Comparison of ENCODE assay signal across 24 mouse cellular contexts in the genomic region with DNA sequence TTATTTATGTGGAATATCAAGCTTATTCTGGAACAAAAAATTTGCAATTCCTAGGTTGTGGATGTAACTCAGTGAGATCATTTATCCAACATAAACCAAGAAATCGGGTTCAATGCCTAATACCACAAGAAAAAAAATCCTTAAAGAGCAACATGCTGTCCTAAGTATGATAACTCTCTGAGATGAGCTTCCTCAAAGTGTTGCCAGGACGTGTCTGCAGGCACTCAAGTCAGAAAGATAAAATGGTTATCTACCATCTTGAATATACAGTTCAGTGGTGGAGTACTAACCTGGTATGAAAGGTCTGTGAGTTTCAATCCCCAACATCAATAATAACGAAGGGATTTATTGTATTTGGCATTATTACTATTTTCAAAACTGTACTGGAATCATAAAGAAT. TPM values are rescaled to one million over a fixed set of nuclear protein-coding genes. Genes with fewer than 3 reads are reported as not detected.
A peak's percentile ranks its signal among the peaks of the same experiment; 100 is the strongest.
DNase-seq lines count a peak whose midpoint lies in the region; ATAC-seq and TF ChIP-seq lines count a peak whose summit lies in the region.
"Had no signal": no experiment of that assay in that cellular context is flagged by ENCODE, and none has a peak within 500 bp of the region (broad histone marks: within the 10 kb centered on the region; RNA-seq: fewer than 3 reads in every experiment).

No protein-coding gene starts in this region.

- H3K9me3 ChIP-seq in liver, embryonic 11.5 days (ENCODE audit: control insufficient read depth, low read length): no peaks in the 10 kb centered on the region
- H3K9me3 ChIP-seq in liver, postnatal 0 days (ENCODE audit: low read length): no peaks in the 10 kb centered on the region
- H3K9me3 ChIP-seq in G1E (replicated peaks): no peaks in the 10 kb centered on the region
- H3K9me3 ChIP-seq: embryonic facial prominence, embryonic 10.5 days; embryonic facial prominence, embryonic 12.5 days; forebrain, embryonic 13.5 days; forebrain, embryonic 15.5 days had no signal

- H3K4me1 ChIP-seq in liver, embryonic 11.5 days (replicated peaks; ENCODE audit: control insufficient read depth, insufficient read depth, low read length): peaks cover 4% of the 10 kb centered on the region; the same call in 1 of the 2 replicates
- H3K4me1 ChIP-seq in liver, postnatal 0 days (ENCODE audit: insufficient read depth): peaks cover 6% of the 10 kb centered on the region; the same call in 1 of the 2 replicates
- peaks cover 43% of the 10 kb centered on the region for H3K4me1 ChIP-seq in G1E (ENCODE audit: insufficient read depth, low read depth, low read length)
- H3K4me1 ChIP-seq in lung, adult 2 months (ENCODE audit: control insufficient read depth, insufficient read depth, low read length): no peaks in the 10 kb centered on the region; the same call in 1 of the 2 replicates

- H3K4me3 ChIP-seq in liver, embryonic 11.5 days (ENCODE audit: low read depth, low read length): no peak overlapping the region
- H3K4me3 ChIP-seq in liver, postnatal 0 days (ENCODE audit: low read depth, low read length): no peak overlapping the region
- H3K4me3 ChIP-seq in G1E (ENCODE audit: low read depth, low read length): no peak overlapping the region
- H3K4me3 ChIP-seq in lung, adult 2 months (replicated peaks; ENCODE audit: extremely low read depth, low read depth, low read length): no peak overlapping the region
- H3K4me3 ChIP-seq: embryonic facial prominence, embryonic 10.5 days; embryonic facial prominence, embryonic 12.5 days; forebrain, embryonic 13.5 days; forebrain, embryonic 15.5 days had no signal

- peak; percentile 60; the same call in 1 of the 2 replicates for ATAC-seq in liver, embryonic 11.5 days (replicated peaks; ENCODE audit: low FRiP score)
- ATAC-seq in liver, postnatal 0 days: no peak
- ATAC-seq in G1E (ENCODE audit: extremely low read depth, insufficient number of reproducible peaks, low FRiP score, poor library complexity, severe bottlenecking): peak; percentile 54; the same call in 1 of the 2 replicates
- ATAC-seq in megakaryocyte progenitor cell, adult 5-6 weeks (replicated peaks; ENCODE audit: poor library complexity): peak; percentile 46; the same call in 1 of the 2 replicates
- no peak for ATAC-seq in cerebellum, adult (ENCODE audit: insufficient number of reproducible peaks, low FRiP score, low TSS enrichment)
- ATAC-seq: CD4-positive, CD25-positive, alpha-beta regulatory T cell, adult 4 months; forebrain, embryonic 13.5 days; forebrain, embryonic 15.5 days; forebrain, postnatal 0 days had no signal

- no peaks in the 10 kb centered on the region for H3K36me3 ChIP-seq in liver, embryonic 11.5 days (ENCODE audit: control insufficient read depth, insufficient read depth, low read length)
- H3K36me3 ChIP-seq in liver, postnatal 0 days (replicated peaks; ENCODE audit: insufficient read depth, low read length): no peaks in the 10 kb centered on the region
- H3K36me3 ChIP-seq in G1E (replicated peaks): peaks cover 16% of the 10 kb centered on the region
- H3K36me3 ChIP-seq: embryonic facial prominence, embryonic 10.5 days; embryonic facial prominence, embryonic 12.5 days; forebrain, embryonic 15.5 days had no signal

- no peak overlapping the region for H3K4me2 ChIP-seq in liver, embryonic 11.5 days
- no peak overlapping the region for H3K4me2 ChIP-seq in liver, postnatal 0 days (ENCODE audit: low read depth, low read length)
- H3K4me2 ChIP-seq: embryonic facial prominence, embryonic 12.5 days; forebrain, embryonic 13.5 days; forebrain, embryonic 15.5 days had no signal

- TF ChIP-seq CTCF in liver, postnatal 0 days (IDR thresholded peaks at IDR 0.05; ENCODE audit: low read depth): no peak
- TF ChIP-seq CTCF in G1E (IDR thresholded peaks at IDR 0.05; ENCODE audit: low read depth, low read length): no peak
- TF ChIP-seq CTCF in lung, adult 2 months (IDR thresholded peaks at IDR 0.05; ENCODE audit: insufficient read depth, low read length): no peak

- DNase-seq in liver, embryonic 11.5 days (ENCODE audit: low spot score): no peak
- DNase-seq in liver, postnatal 0 days: no peak
- DNase-seq in G1E (ENCODE audit: low spot score) (no peak), MEL-GATA-1-ER (ENCODE audit: extremely low read depth, low read depth) (peak; percentile 46)
- DNase-seq in right cerebral cortex, adult 2 months (ENCODE audit: low spot score in 2 of 2): no peak
- no peak for DNase-seq in lung, adult 2 months
- DNase-seq: adrenal gland, adult 2 months; adrenal gland, postnatal 10 days; adrenal gland, postnatal 25 days; B cell, adult 2 months; cerebellum, adult 11-12 months; cerebellum, adult 2 months; cerebellum, adult 9-10 months; cerebellum, postnatal 10 days; cerebellum, postnatal 25 days; forebrain, postnatal 0 days had no signal

- H3K27me3 ChIP-seq in liver, embryonic 11.5 days (replicated peaks; ENCODE audit: control insufficient read depth, insufficient read depth, low read length): no peaks in the 10 kb centered on the region
- no peaks in the 10 kb centered on the region for H3K27me3 ChIP-seq in liver, postnatal 0 days (ENCODE audit: insufficient read depth, low read length)
- H3K27me3 ChIP-seq in G1E (ENCODE audit: insufficient read depth, low read length): no peaks in the 10 kb centered on the region
- H3K27me3 ChIP-seq: CH12.LX; embryonic facial prominence, embryonic 12.5 days; forebrain, embryonic 13.5 days; forebrain, embryonic 15.5 days had no signal

- no peak overlapping the region for H3K27ac ChIP-seq in liver, embryonic 11.5 days (ENCODE audit: low read depth, low read length)
- no peak overlapping the region for H3K27ac ChIP-seq in liver, postnatal 0 days (ENCODE audit: low read depth)
- H3K27ac ChIP-seq: embryonic facial prominence, embryonic 10.5 days; embryonic facial prominence, embryonic 12.5 days; forebrain, embryonic 13.5 days; forebrain, embryonic 15.5 days had no signal

- H3K9ac ChIP-seq in liver, embryonic 11.5 days (ENCODE audit: low read depth, low read length): no peak overlapping the region
- no peak overlapping the region for H3K9ac ChIP-seq in liver, postnatal 0 days (replicated peaks)
- H3K9ac ChIP-seq: embryonic facial prominence, embryonic 12.5 days; forebrain, embryonic 13.5 days; forebrain, embryonic 15.5 days; forebrain, postnatal 0 days had no signal

- WGBS in liver, embryonic 11.5 days: 57% methylated on average over 3 of the region's 3 CpGs
- 66% methylated on average over 3 of the region's 3 CpGs for WGBS in liver, postnatal 0 days (ENCODE audit: insufficient replicate concordance)
- 83% methylated on average over 3 of the region's 3 CpGs for WGBS in lung, adult 2 months

- TF ChIP-seq EP300 in liver, postnatal 0 days (IDR thresholded peaks at IDR 0.05; ENCODE audit: low read depth): no peak

- no peak for TF ChIP-seq POLR2A in lung, adult 2 months (IDR thresholded peaks at IDR 0.05; ENCODE audit: borderline replicate concordance, extremely low read depth, low read depth, low read length)

RNA-seq across cellular contexts. Expression of a gene that starts 6.6 kb away (rescaled TPM):
- polyA plus RNA-seq in liver, embryonic 11.5 days (2014; fragmentation: Nextera tagmentation; extraction: Ambion mirVana): 48.2 and 57.2 TPM in 2 replicates
- 24.7 and 27.5 TPM in 2 replicates for polyA plus RNA-seq in liver, postnatal 0 days (2015; fragmentation: Nextera tagmentation; extraction: Ambion mirVana)
- 74.9 and 94.5 TPM in 2 replicates for total RNA-seq in G1E (2014; fragmentation: Nextera tagmentation)
- total RNA-seq in G1E (2017): 68.8 and 72.1 TPM in 2 replicates
- polyA plus RNA-seq in G1E (2012): 27.1 and 35.5 TPM in 2 replicates
- total RNA-seq in megakaryocyte progenitor cell, adult 5-6 weeks (2015): 52.7 and 57.8 TPM in 2 replicates
- total RNA-seq in megakaryocyte progenitor cell, adult 5-6 weeks (2017): 58.0 and 87.0 TPM in 2 replicates
- polyA plus RNA-seq in lung, adult 2 months (2012; rRNA removed): 60.8 and 84.5 TPM in 2 replicates

RNA-seq across cellular contexts. Expression of a gene that starts 6.6 kb away (rescaled TPM):
- 1.9 and 3.1 TPM in 2 replicates for polyA plus RNA-seq in liver, embryonic 11.5 days (2014; fragmentation: Nextera tagmentation; extraction: Ambion mirVana)
- 4.9 and 5.1 TPM in 2 replicates for polyA plus RNA-seq in liver, postnatal 0 days (2015; fragmentation: Nextera tagmentation; extraction: Ambion mirVana)
- total RNA-seq in G1E (2014; fragmentation: Nextera tagmentation) (1.9 and 2.6 TPM in 2 replicates), G1E (2017) (0.98 and 1.2 TPM in 2 replicates)
- polyA plus RNA-seq in G1E (2012): 0.04 and 0.05 TPM in 2 replicates
- 0.32 and 1.7 TPM in 2 replicates for total RNA-seq in megakaryocyte progenitor cell, adult 5-6 weeks (2015)
- total RNA-seq in megakaryocyte progenitor cell, adult 5-6 weeks (2017): 0.33 and 2.0 TPM in 2 replicates
- polyA plus RNA-seq in lung, adult 2 months (2012; rRNA removed): 11.5 and 13.0 TPM in 2 replicates

Comparison
In these comparisons a context has a peak if more than half of its experiments do, and no peak if none do; other contexts are left out.
1. ATAC-seq: peak in liver, embryonic 11.5 days (single experiment), G1E (single experiment) and megakaryocyte progenitor cell, adult 5-6 weeks (single experiment); none in liver, postnatal 0 days (single experiment) and cerebellum, adult (single experiment).